Mouse (Mus musculus) forebrain, embryonic 13.5 days (tissue): Measurements from ENCODE around the gene Tiam1. TPM values are rescaled to one million over a fixed set of nuclear protein-coding genes. Genes with fewer than 3 reads are reported as not detected.

Experiments
- ATAC-seq: fragments of 200-750 bp; cut with Nextera tagmentation; 2 replicates; pipeline ENCODE4 v1.8.0; 2017
- H3K27ac ChIP-seq: fragments of 300-500 bp; sonication (generic); 2 replicates; pipeline ENCODE4 v1.5.1; 2015; ENCODE audit warnings: inconsistent platforms, mild to moderate bottlenecking, moderate library complexity
- H3K27me3 ChIP-seq: fragments of 300-500 bp; sonication (generic); 2 replicates; pipeline ENCODE4 v1.6.1; 2015; ENCODE audit warnings: mild to moderate bottlenecking, inconsistent platforms
- H3K36me3 ChIP-seq: fragments of 300-500 bp; sonication (generic); 2 replicates; pipeline ENCODE4 v1.6.1; 2015; ENCODE audit warnings: mild to moderate bottlenecking, inconsistent platforms; ENCODE audit not compliant: poor library complexity, severe bottlenecking
- H3K4me1 ChIP-seq: fragments of 300-500 bp; sonication (generic); 2 replicates; pipeline ENCODE4 v1.6.1; 2015; ENCODE audit warnings: inconsistent platforms
- H3K4me2 ChIP-seq: fragments of 300-500 bp; sonication (generic); 2 replicates; pipeline ENCODE4 v1.6.1; 2015; ENCODE audit warnings: inconsistent platforms, mild to moderate bottlenecking, moderate library complexity
- H3K4me3 ChIP-seq: fragments of 300-500 bp; sonication (generic); 2 replicates; pipeline ENCODE4 v1.5.1; 2015; ENCODE audit warnings: mild to moderate bottlenecking, inconsistent platforms
- H3K9ac ChIP-seq: fragments of 300-500 bp; sonication (generic); 2 replicates; pipeline ENCODE4 v1.6.1; 2015; ENCODE audit warnings: mild to moderate bottlenecking, inconsistent platforms
- H3K9me3 ChIP-seq: fragments of 300-500 bp; sonication (generic); replicated peaks from 2 replicates; pipeline ENCODE4 v1.6.1; 2016; ENCODE audit warnings: inconsistent platforms
- WGBS: fragments of 180-500 bp; shearing (Covaris S2); methylation state at CpG from one replicate; pipeline ENCODE4 v1.1.7; 2015; 5-methylcytosine and 5-hydroxymethylcytosine counted together
- polyA plus RNA-seq: library from polyadenylated mRNA; unstranded; fragments of >200 nt; fragmentation: Nextera tagmentation; extraction: Ambion mirVana; gene quantifications from 2 replicates; pipeline ENCODE4 v1.2.1, GENCODE M21; 2015

Tiam1 gene
- polyA plus RNA-seq, 1 experiment from 2014 or later = 29.4 TPM

GRCm38 (mm10) chr16:89839829-89840228 is 303.7 kb downstream of the Tiam1 start:
- H3K4me2 ChIP-seq = no peak overlapping the region
- no peaks in the 10 kb centered on the region for H3K4me1 ChIP-seq
- H3K27ac ChIP-seq = no peak overlapping the region
- H3K9ac ChIP-seq = no peak overlapping the region
- H3K4me3 ChIP-seq = no peak overlapping the region
- 89% methylated on average over 5 of the region's 5 CpGs for WGBS
- ATAC-seq = no peak
- no peaks in the 10 kb centered on the region for H3K27me3 ChIP-seq
- H3K9me3 ChIP-seq = no peaks in the 10 kb centered on the region
- peaks cover 9% of the 10 kb centered on the region; the same call in 1 of the 2 replicates for H3K36me3 ChIP-seq

GRCm38 (mm10) chr16:89837096-89837495 is 306.5 kb downstream of the Tiam1 start:
- H3K9me3 ChIP-seq = no peaks in the 10 kb centered on the region
- no peak overlapping the region for H3K4me2 ChIP-seq
- no peak overlapping the region for H3K9ac ChIP-seq
- H3K36me3 ChIP-seq = peaks cover 19% of the 10 kb centered on the region
- H3K4me3 ChIP-seq = no peak overlapping the region
- 85% methylated on average over 9 of the region's 9 CpGs for whole genome bisulfite sequencing
- no peak for ATAC-seq
- no peaks in the 10 kb centered on the region for H3K27me3 ChIP-seq
- no peaks in the 10 kb centered on the region for H3K4me1 ChIP-seq
- H3K27ac ChIP-seq = no peak overlapping the region

- Histone ChIP-seq H3K27ac (no peak overlapping the region), H3K9ac (no peak overlapping the region), H3K4me3 (no peak overlapping the region), H3K36me3 (peaks cover 19% of the 10 kb centered on the region), H3K9me3 (no peaks in the 10 kb centered on the region), H3K27me3 (no peaks in the 10 kb centered on the region), H3K4me1 (no peaks in the 10 kb centered on the region), H3K4me2 (no peak overlapping the region)
- 92% methylated on average over 7 of the region's 7 CpGs for WGBS
- no peak for ATAC-seq
These were observed 308.0 kb downstream of the Tiam1 start for GRCm38 (mm10) chr16:89835551-89835950.

GRCm38 (mm10) chr16:89833011-89833410 is 310.6 kb downstream of the Tiam1 start:
- Histone ChIP-seq H3K27me3 (no peaks in the 10 kb centered on the region), H3K9ac (no peak overlapping the region), H3K36me3 (peaks cover 19% of the 10 kb centered on the region), H3K9me3 (no peaks in the 10 kb centered on the region), H3K4me2 (no peak overlapping the region), H3K4me1 (peaks cover 1% of the 10 kb centered on the region; the same call in 1 of the 2 replicates), H3K4me3 (no peak overlapping the region), H3K27ac (no peak overlapping the region)
- 94% methylated on average over 11 of the region's 11 CpGs for WGBS
- ATAC-seq = no peak

GRCm38 (mm10) chr16:89831172-89831571 is 312.4 kb downstream of the Tiam1 start:
- Histone ChIP-seq H3K4me1 (peaks cover 9% of the 10 kb centered on the region; the same call in 1 of the 2 replicates), H3K27ac (no peak overlapping the region), H3K4me2 (0 out of 2 replicates have a peak overlapping the region, but pooled peaks have one; percentile 7), H3K9ac (no peak overlapping the region), H3K9me3 (no peaks in the 10 kb centered on the region), H3K4me3 (no peak overlapping the region), H3K27me3 (no peaks in the 10 kb centered on the region), H3K36me3 (peaks cover 17% of the 10 kb centered on the region)
- 35% methylated on average over 10 of the region's 10 CpGs for WGBS
- peak; percentile 63; the same call in 1 of the 2 replicates for ATAC-seq

GRCm38 (mm10) chr16:89830221-89830648 is 313.3 kb downstream of the Tiam1 start:
- Histone ChIP-seq H3K4me1 (peaks cover 9% of the 10 kb centered on the region; the same call in 1 of the 2 replicates), H3K4me3 (no peak overlapping the region), H3K9me3 (no peaks in the 10 kb centered on the region), H3K27me3 (no peaks in the 10 kb centered on the region), H3K9ac (no peak overlapping the region), H3K27ac (no peak overlapping the region), H3K36me3 (peaks cover 14% of the 10 kb centered on the region), H3K4me2 (no peak overlapping the region)
- no peak for ATAC-seq
- WGBS = 86% methylated on average over 15 of the region's 15 CpGs

- H3K9ac ChIP-seq = no peak overlapping the region; the same call in 1 of the 2 replicates
- H3K36me3 ChIP-seq = peaks cover 5% of the 10 kb centered on the region
- WGBS = 79% methylated on average over 17 of the region's 17 CpGs
- no peak overlapping the region for H3K4me2 ChIP-seq
- no peaks in the 10 kb centered on the region for H3K27me3 ChIP-seq
- no peak overlapping the region for H3K4me3 ChIP-seq
- H3K27ac ChIP-seq = peak overlapping the region; percentile 44; the same call in 1 of the 2 replicates
- peaks cover 9% of the 10 kb centered on the region; the same call in 1 of the 2 replicates for H3K4me1 ChIP-seq
- no peaks in the 10 kb centered on the region for H3K9me3 ChIP-seq
- ATAC-seq = no peak
These were observed 316.0 kb downstream of the Tiam1 start for GRCm38 (mm10) chr16:89827496-89828125.

GRCm38 (mm10) chr16:89825875-89826274 is 317.7 kb downstream of the Tiam1 start:
- Histone ChIP-seq H3K27me3 (no peaks in the 10 kb centered on the region), H3K4me2 (no peak overlapping the region), H3K27ac (no peak overlapping the region), H3K4me3 (no peak overlapping the region), H3K9me3 (no peaks in the 10 kb centered on the region), H3K4me1 (peaks cover 9% of the 10 kb centered on the region; the same call in 1 of the 2 replicates), H3K36me3 (peaks cover 3% of the 10 kb centered on the region; the same call in 1 of the 2 replicates), H3K9ac (no peak overlapping the region)
- 71% methylated on average over 12 of the region's 12 CpGs for WGBS
- ATAC-seq = no peak

GRCm38 (mm10) chr16:89822882-89823281 is 320.7 kb downstream of the Tiam1 start:
- no peak overlapping the region for H3K27ac ChIP-seq
- no peaks in the 10 kb centered on the region for H3K9me3 ChIP-seq
- ATAC-seq = no peak
- peaks cover 16% of the 10 kb centered on the region for H3K27me3 ChIP-seq
- H3K4me1 ChIP-seq = peaks cover 19% of the 10 kb centered on the region
- peaks cover 8% of the 10 kb centered on the region; the same call in 1 of the 2 replicates for H3K36me3 ChIP-seq
- H3K4me3 ChIP-seq = no peak overlapping the region
- H3K4me2 ChIP-seq = no peak overlapping the region
- 85% methylated on average over 6 of the region's 6 CpGs for WGBS
- H3K9ac ChIP-seq = no peak overlapping the region

GRCm38 (mm10) chr16:89818661-89819060 is 324.9 kb downstream of the Tiam1 start:
- H3K4me3 ChIP-seq = no peak overlapping the region
- H3K36me3 ChIP-seq = peaks cover 8% of the 10 kb centered on the region; the same call in 1 of the 2 replicates
- H3K27me3 ChIP-seq = peaks cover 16% of the 10 kb centered on the region
- H3K9me3 ChIP-seq = no peaks in the 10 kb centered on the region
- H3K4me2 ChIP-seq = peak overlapping the region; percentile 80
- H3K9ac ChIP-seq = no peak overlapping the region
- H3K27ac ChIP-seq = no peak overlapping the region
- 23% methylated on average over 4 of the region's 4 CpGs for WGBS
- ATAC-seq = no peak
- peaks cover 41% of the 10 kb centered on the region for H3K4me1 ChIP-seq

- WGBS = 2% methylated on average over 38 of the region's 38 CpGs
- ATAC-seq = peak; percentile 42; the same call in 1 of the 2 replicates
- H3K9ac ChIP-seq = peak overlapping the region; percentile 57
These were observed 325.5 kb downstream of the Tiam1 start for GRCm38 (mm10) chr16:89817861-89818630.

GRCm38 (mm10) chr16:89817301-89817700 is 326.3 kb downstream of the Tiam1 start:
- no peak overlapping the region for H3K9ac ChIP-seq
- peaks cover 41% of the 10 kb centered on the region for H3K4me1 ChIP-seq
- H3K9me3 ChIP-seq = no peaks in the 10 kb centered on the region
- no peak for ATAC-seq
- H3K27ac ChIP-seq = no peak overlapping the region
- H3K4me3 ChIP-seq = peak overlapping the region; percentile 43; the same call in 1 of the 2 replicates
- H3K4me2 ChIP-seq = peak overlapping the region; percentile 80
- H3K27me3 ChIP-seq = peaks cover 16% of the 10 kb centered on the region
- 7% methylated on average over 9 of the region's 9 CpGs for whole genome bisulfite sequencing
- H3K36me3 ChIP-seq = peaks cover 8% of the 10 kb centered on the region; the same call in 1 of the 2 replicates

More at GRCm38 (mm10) chr16:89817861-89818630, 325.5 kb downstream of the Tiam1 start:
- H3K27ac ChIP-seq = no peak overlapping the region; the same call in 1 of the 2 replicates
- peak overlapping the region; percentile 80 for H3K4me2 ChIP-seq
- peaks cover 8% of the 10 kb centered on the region; the same call in 1 of the 2 replicates for H3K36me3 ChIP-seq
- no peaks in the 10 kb centered on the region for H3K9me3 ChIP-seq
- H3K4me1 ChIP-seq = peaks cover 41% of the 10 kb centered on the region
- H3K27me3 ChIP-seq = peaks cover 16% of the 10 kb centered on the region
- H3K4me3 ChIP-seq = peak overlapping the region; percentile 43
